Mouse (Mus musculus): ENCODE data around the gene Frrs1. TPM values are rescaled to one million over a fixed set of nuclear protein-coding genes. Genes with fewer than 3 reads are reported as not detected.

The Frrs1 gene
- polyA plus RNA-seq, 1 experiment from 2014 or later = 12.7 TPM

GRCm38 (mm10) chr3:116892206-116892563 is 32.9 kb downstream of the Frrs1 start:
- Histone ChIP-seq H3K27ac (no peak overlapping the region), H3K4me1 (no peaks in the 10 kb centered on the region)
- 96% methylated on average over 6 of the region's 6 CpGs for WGBS

GRCm38 (mm10) chr3:116892872-116893271 is 33.6 kb downstream of the Frrs1 start:
- Histone ChIP-seq H3K27me3 (ENCODE audit: low read depth, poor library complexity, severe bottlenecking) (no peaks in the 10 kb centered on the region), H3K9me3 (replicated peaks) (no peaks in the 10 kb centered on the region), H3K4me3 (no peak overlapping the region), H3K27ac (no peak overlapping the region), H3K4me1 (no peaks in the 10 kb centered on the region), H3K36me3 (no peaks in the 10 kb centered on the region)
- 82% methylated on average over 9 of the region's 9 CpGs for WGBS
- DNase-seq (ENCODE audit: low spot score) = no peak

More at GRCm38 (mm10) chr3:116892206-116892563, 32.9 kb downstream of the Frrs1 start:
- no peaks in the 10 kb centered on the region for H3K36me3 ChIP-seq
- H3K9me3 ChIP-seq (replicated peaks) = no peaks in the 10 kb centered on the region
- H3K27me3 ChIP-seq (ENCODE audit: low read depth, poor library complexity, severe bottlenecking) = no peaks in the 10 kb centered on the region
- no peak for DNase-seq (ENCODE audit: low spot score)
- no peak overlapping the region for H3K4me3 ChIP-seq

GRCm38 (mm10) chr3:116904158-116904557 is 44.9 kb downstream of the Frrs1 start:
- H3K36me3 ChIP-seq = no peaks in the 10 kb centered on the region
- no peaks in the 10 kb centered on the region for H3K27me3 ChIP-seq (ENCODE audit: low read depth, poor library complexity, severe bottlenecking)
- H3K27ac ChIP-seq = no peak overlapping the region
- H3K4me3 ChIP-seq = no peak overlapping the region
- WGBS = 20% methylated on average over 6 of the region's 6 CpGs
- H3K4me1 ChIP-seq = no peaks in the 10 kb centered on the region
- DNase-seq (ENCODE audit: low spot score) = peak; percentile 68
- H3K9me3 ChIP-seq (replicated peaks) = no peaks in the 10 kb centered on the region

- H3K4me1 ChIP-seq = no peaks in the 10 kb centered on the region
- no peak overlapping the region for H3K4me3 ChIP-seq
- WGBS = 90% methylated on average over 16 of the region's 16 CpGs
- no peaks in the 10 kb centered on the region for H3K27me3 ChIP-seq (ENCODE audit: low read depth, poor library complexity, severe bottlenecking)
- no peak for DNase-seq (ENCODE audit: low spot score)
- no peak overlapping the region for H3K27ac ChIP-seq
- H3K9me3 ChIP-seq (replicated peaks) = no peaks in the 10 kb centered on the region
- H3K36me3 ChIP-seq = no peaks in the 10 kb centered on the region
Measured at GRCm38 (mm10) chr3:116905898-116906297, 46.6 kb downstream of the Frrs1 start.

GRCm38 (mm10) chr3:116906596-116906995 is 47.3 kb downstream of the Frrs1 start:
- H3K36me3 ChIP-seq = no peaks in the 10 kb centered on the region

GRCm38 (mm10) chr3:116914374-116914773 is 55.1 kb downstream of the Frrs1 start:
- no peak overlapping the region for H3K27ac ChIP-seq
- no peaks in the 10 kb centered on the region for H3K9me3 ChIP-seq (replicated peaks)
- H3K27me3 ChIP-seq (ENCODE audit: low read depth, poor library complexity, severe bottlenecking) = no peaks in the 10 kb centered on the region
- WGBS = 87% methylated on average over 6 of the region's 6 CpGs
- H3K36me3 ChIP-seq = no peaks in the 10 kb centered on the region
- DNase-seq (ENCODE audit: low spot score) = no peak
- no peaks in the 10 kb centered on the region for H3K4me1 ChIP-seq
- H3K4me3 ChIP-seq = no peak overlapping the region

More at GRCm38 (mm10) chr3:116906596-116906995, 47.3 kb downstream of the Frrs1 start:
- WGBS = 89% methylated on average over 9 of the region's 9 CpGs
- Histone ChIP-seq H3K9me3 (replicated peaks) (no peaks in the 10 kb centered on the region), H3K27me3 (ENCODE audit: low read depth, poor library complexity, severe bottlenecking) (no peaks in the 10 kb centered on the region), H3K4me3 (no peak overlapping the region), H3K27ac (no peak overlapping the region), H3K4me1 (no peaks in the 10 kb centered on the region)
- no peak for DNase-seq (ENCODE audit: low spot score)

GRCm38 (mm10) chr3:116914931-116915330 is 55.7 kb downstream of the Frrs1 start:
- no peaks in the 10 kb centered on the region for H3K36me3 ChIP-seq
- no peaks in the 10 kb centered on the region for H3K9me3 ChIP-seq (replicated peaks)
- no peaks in the 10 kb centered on the region for H3K4me1 ChIP-seq
- no peak for DNase-seq (ENCODE audit: low spot score)
- no peak overlapping the region for H3K27ac ChIP-seq
- H3K4me3 ChIP-seq = no peak overlapping the region
- 86% methylated on average over 3 of the region's 3 CpGs for WGBS
- H3K27me3 ChIP-seq (ENCODE audit: low read depth, poor library complexity, severe bottlenecking) = no peaks in the 10 kb centered on the region

- DNase-seq (ENCODE audit: low spot score) = no peak
- Histone ChIP-seq H3K4me1 (no peaks in the 10 kb centered on the region), H3K9me3 (replicated peaks) (no peaks in the 10 kb centered on the region), H3K36me3 (no peaks in the 10 kb centered on the region), H3K27me3 (ENCODE audit: low read depth, poor library complexity, severe bottlenecking) (no peaks in the 10 kb centered on the region), H3K4me3 (no peak overlapping the region), H3K27ac (no peak overlapping the region)
- WGBS = 94% methylated on average over 4 of the region's 4 CpGs
Measured at GRCm38 (mm10) chr3:116917016-116917415, 57.8 kb downstream of the Frrs1 start.

- H3K36me3 ChIP-seq = no peaks in the 10 kb centered on the region
- no peak for DNase-seq (ENCODE audit: low spot score)
- H3K9me3 ChIP-seq (replicated peaks) = no peaks in the 10 kb centered on the region
- H3K4me1 ChIP-seq = peaks cover 5% of the 10 kb centered on the region; the same call in 1 of the 2 replicates
- H3K27ac ChIP-seq = no peak overlapping the region
- no peak overlapping the region for H3K4me3 ChIP-seq
- H3K27me3 ChIP-seq (ENCODE audit: low read depth, poor library complexity, severe bottlenecking) = no peaks in the 10 kb centered on the region
- WGBS = 87% methylated on average over 3 of the region's 3 CpGs
Measured at GRCm38 (mm10) chr3:116921535-116921934, 62.3 kb downstream of the Frrs1 start.

- Histone ChIP-seq H3K36me3 (no peaks in the 10 kb centered on the region), H3K27ac (no peak overlapping the region), H3K27me3 (ENCODE audit: low read depth, poor library complexity, severe bottlenecking) (no peaks in the 10 kb centered on the region), H3K4me1 (peaks cover 5% of the 10 kb centered on the region; the same call in 1 of the 2 replicates), H3K4me3 (peak overlapping the region; percentile 16; the same call in 1 of the 2 replicates), H3K9me3 (replicated peaks) (no peaks in the 10 kb centered on the region)
- 41% methylated on average over 12 of the region's 12 CpGs for WGBS
- DNase-seq (ENCODE audit: low spot score) = no peak
Measured at GRCm38 (mm10) chr3:116923042-116923441, 63.8 kb downstream of the Frrs1 start.

GRCm38 (mm10) chr3:116928994-116929393 is 69.7 kb downstream of the Frrs1 start:
- no peaks in the 10 kb centered on the region for H3K9me3 ChIP-seq (replicated peaks)
- no peak overlapping the region for H3K27ac ChIP-seq
- H3K4me3 ChIP-seq = no peak overlapping the region
- no peaks in the 10 kb centered on the region for H3K27me3 ChIP-seq (ENCODE audit: low read depth, poor library complexity, severe bottlenecking)
- WGBS = 87% methylated on average over 4 of the region's 4 CpGs
- H3K4me1 ChIP-seq = no peaks in the 10 kb centered on the region
- no peak for DNase-seq (ENCODE audit: low spot score)
- H3K36me3 ChIP-seq = no peaks in the 10 kb centered on the region

GRCm38 (mm10) chr3:116933158-116933557 is 73.9 kb downstream of the Frrs1 start:
- DNase-seq (ENCODE audit: low spot score) = no peak
- no peak overlapping the region for H3K27ac ChIP-seq
- H3K9me3 ChIP-seq (replicated peaks) = no peaks in the 10 kb centered on the region
- no peak overlapping the region for H3K4me3 ChIP-seq
- H3K27me3 ChIP-seq (ENCODE audit: low read depth, poor library complexity, severe bottlenecking) = no peaks in the 10 kb centered on the region
- no peaks in the 10 kb centered on the region for H3K36me3 ChIP-seq
- H3K4me1 ChIP-seq = no peaks in the 10 kb centered on the region
- WGBS = 94% methylated on average over 1 of the region's 1 CpGs

- Histone ChIP-seq H3K27me3 (ENCODE audit: low read depth, poor library complexity, severe bottlenecking) (no peaks in the 10 kb centered on the region), H3K36me3 (no peaks in the 10 kb centered on the region), H3K4me1 (no peaks in the 10 kb centered on the region), H3K27ac (no peak overlapping the region), H3K4me3 (no peak overlapping the region), H3K9me3 (replicated peaks) (no peaks in the 10 kb centered on the region)
- DNase-seq (ENCODE audit: low spot score) = no peak
- WGBS = 84% methylated on average over 4 of the region's 4 CpGs
Measured at GRCm38 (mm10) chr3:116936934-116937691, 77.8 kb downstream of the Frrs1 start.
